Mouse (Mus musculus): ENCODE results near the gene Mmp14. TPM values are rescaled to one million over a fixed set of nuclear protein-coding genes. Genes with fewer than 3 reads are reported as not detected.

Mmp14 gene
- polyA plus RNA-seq (2014; fragmentation: Illumina TruSeq; extraction: RNeasy Lipid Tissue Mini Kit (QIAGEN cat#74804); ENCODE audit: low read depth, low replicate concordance) = 66.6 TPM

DNA sequence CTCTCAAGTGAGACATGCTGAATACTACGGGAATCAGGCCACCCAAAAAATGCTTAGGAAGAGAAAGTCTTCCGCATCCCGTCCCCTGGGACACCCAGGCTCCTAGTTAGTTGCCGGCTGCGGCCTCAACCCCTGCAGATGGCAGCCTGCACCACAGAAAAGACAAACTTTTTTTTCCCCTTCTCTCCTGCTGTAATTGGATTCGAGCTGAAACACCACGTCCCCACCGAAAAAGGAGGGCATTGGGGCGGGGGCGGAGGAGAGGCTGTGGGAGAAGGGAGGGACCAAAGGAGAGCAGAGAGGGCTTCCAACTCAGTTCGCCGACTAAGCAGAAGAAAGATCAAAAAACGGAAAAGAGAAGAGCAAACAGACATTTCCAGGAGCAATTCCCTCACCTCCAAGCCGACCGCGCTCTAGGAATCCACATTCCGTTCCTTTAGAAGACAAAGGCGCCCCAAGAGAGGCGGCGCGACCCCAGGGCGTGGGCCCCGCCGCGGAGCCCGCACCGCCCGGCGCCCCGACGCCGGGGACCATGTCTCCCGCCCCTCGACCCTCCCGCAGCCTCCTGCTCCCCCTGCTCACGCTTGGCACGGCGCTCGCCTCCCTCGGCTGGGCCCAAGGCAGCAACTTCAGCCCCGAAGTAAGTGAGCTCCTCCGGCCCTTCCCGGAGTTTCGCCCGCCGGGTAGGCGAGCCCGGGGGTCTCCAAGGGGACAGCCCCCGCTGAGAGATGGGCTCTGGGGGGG is at the start of gene Mmp14:
TSS of gene Mmp14 (plus strand) at position 279 of the 744 bp plus-strand sequence.

DNA sequence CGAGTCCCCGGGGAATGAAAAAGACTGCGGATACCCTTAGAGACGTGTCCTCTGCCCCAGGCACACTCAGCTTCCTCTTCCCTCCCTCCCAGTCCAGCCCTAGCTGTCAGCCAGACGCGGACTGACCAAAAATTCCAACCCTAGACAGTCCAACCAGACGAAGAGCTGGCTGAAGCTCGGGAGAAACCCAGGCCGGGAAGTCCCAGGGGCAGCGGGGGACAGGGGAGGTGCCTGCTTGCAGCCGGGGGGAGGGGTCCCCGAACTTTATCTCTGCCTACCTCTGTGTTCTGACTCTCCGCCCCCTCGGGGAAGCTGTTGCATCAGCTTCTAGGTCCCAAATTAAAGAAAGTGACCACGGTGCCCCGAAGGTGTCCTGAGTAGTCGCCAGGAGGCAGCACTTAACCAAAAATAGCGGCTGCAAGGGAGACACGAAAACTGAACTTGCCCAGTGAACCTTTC is 13.8 kb upstream of the Mmp14 start, which contains the start of gene Slc7a7:
TSS of gene Slc7a7 (minus strand) at position 158 of the 459 bp plus-strand sequence.

DNA sequence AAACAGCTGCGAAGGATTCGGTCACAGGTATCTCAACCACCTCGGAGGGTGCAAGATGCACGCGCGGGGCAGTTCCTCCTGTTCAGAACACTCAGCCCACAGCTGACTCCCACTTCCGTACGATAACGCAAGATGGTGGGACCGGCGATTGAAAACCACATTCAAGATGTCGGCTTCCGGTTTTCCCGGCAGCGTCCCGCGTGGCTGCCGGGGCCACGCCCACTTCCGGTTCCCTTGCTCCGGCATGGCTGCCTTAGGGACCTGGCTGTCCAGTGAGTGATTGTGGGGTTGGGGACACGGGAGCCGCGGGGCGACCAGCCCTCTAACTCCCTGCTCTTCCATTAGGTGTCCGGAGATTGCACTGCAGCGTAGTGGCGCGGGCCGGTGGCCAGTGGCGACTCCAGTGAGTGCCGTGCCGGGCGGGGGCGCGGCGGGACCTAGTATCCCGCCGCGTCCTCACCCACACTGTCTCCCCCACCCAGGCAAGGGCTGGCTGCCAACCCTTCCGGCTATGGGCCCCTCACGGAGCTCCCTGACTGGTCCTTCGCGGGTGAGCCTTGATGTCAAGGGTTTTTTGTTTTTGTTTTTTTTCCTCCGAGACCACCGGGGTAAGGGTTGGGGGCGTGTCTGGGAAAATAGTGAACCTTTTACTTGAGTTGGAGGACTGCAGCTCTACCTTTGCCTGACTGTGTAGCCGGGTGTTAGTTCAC is 4.6 kb upstream of the Mmp14 start, which contains the start of gene Mrpl52:
TSS of gene Mrpl52 (plus strand) at position 221 of the 710 bp plus-strand sequence.

DNA sequence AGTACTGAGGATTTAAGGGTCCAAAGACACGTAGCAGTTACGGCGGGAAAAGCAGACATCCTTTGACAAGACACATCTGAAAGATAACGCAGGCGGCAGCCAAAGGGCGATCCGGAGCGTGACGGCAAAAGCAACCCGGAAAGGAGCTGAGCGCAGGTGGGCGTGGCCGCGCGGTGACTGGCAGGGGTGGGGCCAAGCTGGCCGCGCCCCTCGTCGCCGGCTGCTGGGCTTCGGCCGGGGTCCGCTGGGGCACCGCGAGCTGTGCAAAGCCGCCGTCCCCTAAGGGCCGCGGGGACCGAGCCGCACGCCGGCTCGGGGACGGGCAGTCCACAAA is 32.5 kb downstream of the Mmp14 start, which contains the start of gene Lrp10:
TSS of gene Lrp10 (plus strand) at position 179 of the 334 bp plus-strand sequence.

DNA sequence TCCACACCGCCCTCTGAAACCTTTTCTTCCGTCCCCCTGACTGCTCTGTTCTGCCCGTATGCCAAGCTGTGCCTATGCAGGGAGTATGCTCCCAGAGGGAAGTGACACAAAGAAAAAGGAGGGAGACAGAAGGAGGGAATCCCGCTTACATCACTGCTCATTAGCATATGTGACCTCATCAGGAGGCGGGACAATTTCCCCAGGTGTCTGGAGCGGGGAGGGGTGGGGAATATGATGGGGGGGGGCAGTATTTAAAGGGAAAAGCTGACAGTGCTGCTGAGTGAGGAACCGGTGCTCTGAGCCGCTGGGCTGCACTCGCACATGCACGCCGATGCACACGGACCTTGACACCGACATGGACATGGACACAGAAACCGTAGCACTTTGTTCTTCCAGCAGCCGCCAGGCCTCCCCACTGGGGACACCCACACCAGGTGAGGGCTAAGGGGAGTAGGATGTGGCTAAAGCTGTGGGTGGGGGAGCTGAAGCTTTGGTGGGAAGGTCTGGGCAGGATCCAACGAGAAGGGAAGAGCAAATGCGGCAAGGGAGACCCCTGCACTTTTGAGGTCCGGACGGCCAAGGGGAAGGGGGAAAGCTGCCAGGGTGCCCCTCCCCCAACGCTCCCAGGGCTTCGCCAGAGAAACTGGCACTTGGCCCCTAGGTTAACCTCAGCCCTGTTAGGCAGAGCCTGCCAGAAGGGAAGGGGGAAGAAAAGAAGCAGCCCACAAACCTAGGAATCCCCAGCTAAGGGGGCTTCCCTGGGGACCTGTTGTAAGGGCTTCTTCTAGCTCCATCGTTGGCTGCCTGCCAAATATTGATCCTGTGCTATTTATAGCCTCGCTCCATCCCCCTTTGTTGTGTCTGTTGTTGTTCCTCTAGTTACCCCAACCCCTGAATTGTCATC is 44.8 kb downstream of the Mmp14 start, which contains the start of gene Rem2:
TSS of gene Rem2 (plus strand) at position 160 of the 904 bp plus-strand sequence.

Other genes with a start within 250 kb of the Mmp14 start
- 250 TPM for gene Dad1, start 177.5 kb upstream of the Mmp14 start, polyA plus RNA-seq (2014; fragmentation: Illumina TruSeq; extraction: RNeasy Lipid Tissue Mini Kit (QIAGEN cat#74804); ENCODE audit: low read depth, low replicate concordance)
- 85.2 TPM for gene Abhd4, start 177.4 kb upstream of the Mmp14 start, polyA plus RNA-seq (2014; fragmentation: Illumina TruSeq; extraction: RNeasy Lipid Tissue Mini Kit (QIAGEN cat#74804); ENCODE audit: low read depth, low replicate concordance)
- gene Olfr49, start 146.7 kb upstream of the Mmp14 start, polyA plus RNA-seq (2014; fragmentation: Illumina TruSeq; extraction: RNeasy Lipid Tissue Mini Kit (QIAGEN cat#74804); ENCODE audit: low read depth, low replicate concordance) = not detected
- gene Oxa1l, start 70.8 kb upstream of the Mmp14 start, polyA plus RNA-seq (2014; fragmentation: Illumina TruSeq; extraction: RNeasy Lipid Tissue Mini Kit (QIAGEN cat#74804); ENCODE audit: low read depth, low replicate concordance) = 52.2 TPM
- 6.5 TPM for gene Slc7a7, start 13.8 kb upstream of the Mmp14 start, polyA plus RNA-seq (2014; fragmentation: Illumina TruSeq; extraction: RNeasy Lipid Tissue Mini Kit (QIAGEN cat#74804); ENCODE audit: low read depth, low replicate concordance)
- 215 TPM for gene Mrpl52, start 4.7 kb upstream of the Mmp14 start, polyA plus RNA-seq (2014; fragmentation: Illumina TruSeq; extraction: RNeasy Lipid Tissue Mini Kit (QIAGEN cat#74804); ENCODE audit: low read depth, low replicate concordance)
- gene Lrp10, start 32.5 kb downstream of the Mmp14 start, polyA plus RNA-seq (2014; fragmentation: Illumina TruSeq; extraction: RNeasy Lipid Tissue Mini Kit (QIAGEN cat#74804); ENCODE audit: low read depth, low replicate concordance) = 74.3 TPM
- 0.63 TPM for gene Rem2, start 44.5 kb downstream of the Mmp14 start, polyA plus RNA-seq (2014; fragmentation: Illumina TruSeq; extraction: RNeasy Lipid Tissue Mini Kit (QIAGEN cat#74804); ENCODE audit: low read depth, low replicate concordance)
- gene Prmt5, start 85.9 kb downstream of the Mmp14 start, polyA plus RNA-seq (2014; fragmentation: Illumina TruSeq; extraction: RNeasy Lipid Tissue Mini Kit (QIAGEN cat#74804); ENCODE audit: low read depth, low replicate concordance) = 33.9 TPM
- 59.7 TPM for gene Haus4, start 123.0 kb downstream of the Mmp14 start, polyA plus RNA-seq (2014; fragmentation: Illumina TruSeq; extraction: RNeasy Lipid Tissue Mini Kit (QIAGEN cat#74804); ENCODE audit: low read depth, low replicate concordance)
- gene Ajuba, start 145.9 kb downstream of the Mmp14 start, polyA plus RNA-seq (2014; fragmentation: Illumina TruSeq; extraction: RNeasy Lipid Tissue Mini Kit (QIAGEN cat#74804); ENCODE audit: low read depth, low replicate concordance) = 27.0 TPM
- gene 4931414P19Rik, start 174.4 kb downstream of the Mmp14 start, polyA plus RNA-seq (2014; fragmentation: Illumina TruSeq; extraction: RNeasy Lipid Tissue Mini Kit (QIAGEN cat#74804); ENCODE audit: low read depth, low replicate concordance) = 5.2 TPM
- gene Psmb5, start 186.4 kb downstream of the Mmp14 start, polyA plus RNA-seq (2014; fragmentation: Illumina TruSeq; extraction: RNeasy Lipid Tissue Mini Kit (QIAGEN cat#74804); ENCODE audit: low read depth, low replicate concordance) = 157 TPM
- gene Psmb11, start 189.8 kb downstream of the Mmp14 start, polyA plus RNA-seq (2014; fragmentation: Illumina TruSeq; extraction: RNeasy Lipid Tissue Mini Kit (QIAGEN cat#74804); ENCODE audit: low read depth, low replicate concordance) = not detected
- not detected for gene Gm17606, start 209.3 kb downstream of the Mmp14 start, polyA plus RNA-seq (2014; fragmentation: Illumina TruSeq; extraction: RNeasy Lipid Tissue Mini Kit (QIAGEN cat#74804); ENCODE audit: low read depth, low replicate concordance)
- gene Cdh24, start 209.8 kb downstream of the Mmp14 start, polyA plus RNA-seq (2014; fragmentation: Illumina TruSeq; extraction: RNeasy Lipid Tissue Mini Kit (QIAGEN cat#74804); ENCODE audit: low read depth, low replicate concordance) = 3.1 TPM